Mouse (Mus musculus) megakaryocyte, adult 5-6 weeks (primary cell): ENCODE measurements around the gene Mff. TPM values are rescaled to one million over a fixed set of nuclear protein-coding genes. Genes with fewer than 3 reads are reported as not detected.

ENCODE experiments used
- total RNA-seq, 2 experiments: library from RNA; stranded (forward) in 1 of 2; stranded (reverse) in 1 of 2; fragments of 153-499, 151-499 nt in 1 of 2; fragments of 221-1000, 200-1000 nt in 1 of 2; gene quantifications; 2 replicates each; pipeline versions ENCODE4 v1.2.3 to v1.2.4; 2015 to 2017

Gene Mff
- total RNA-seq, 2 experiments from 2014 or later: 116 to 148 TPM

Other genes starting within 250 kb of the Mff start
- gene Col4a4, start 138.0 kb upstream of the Mff start, total RNA-seq (2015): not detected in 2 replicates
- gene Col4a4, start 138.0 kb upstream of the Mff start, total RNA-seq (2017): not detected in 2 replicates
- gene Col4a3, start 138.0 kb upstream of the Mff start, total RNA-seq (2015): not detected in 2 replicates
- gene Col4a3, start 138.0 kb upstream of the Mff start, total RNA-seq (2017): not detected in 2 replicates
- not detected in 2 replicates for gene Tm4sf20, start 43.6 kb downstream of the Mff start, total RNA-seq (2015)
- gene Tm4sf20, start 43.6 kb downstream of the Mff start, total RNA-seq (2017): not detected in 2 replicates
- gene Gm47791, start 46.4 kb downstream of the Mff start, total RNA-seq (2015): not detected in 2 replicates
- gene Gm47791, start 46.4 kb downstream of the Mff start, total RNA-seq (2017): not detected in 2 replicates
- 57.0 and 61.1 TPM in 2 replicates for gene Agfg1, start 114.6 kb downstream of the Mff start, total RNA-seq (2015)
- 48.0 and 48.3 TPM in 2 replicates for gene Agfg1, start 114.6 kb downstream of the Mff start, total RNA-seq (2017)
- gene A030005L19Rik, start 188.4 kb downstream of the Mff start, total RNA-seq (2015): 0.31 and 0.34 TPM in 2 replicates
- not detected in 2 replicates for gene A030005L19Rik, start 188.4 kb downstream of the Mff start, total RNA-seq (2017)
- not detected in 2 replicates for gene A030014E15Rik, start 200.0 kb downstream of the Mff start, total RNA-seq (2015)
- not detected in 2 replicates for gene A030014E15Rik, start 200.0 kb downstream of the Mff start, total RNA-seq (2017)
- gene Gm6217, start 206.5 kb downstream of the Mff start, total RNA-seq (2015): not detected in 2 replicates
- not detected in 2 replicates for gene Gm6217, start 206.5 kb downstream of the Mff start, total RNA-seq (2017)
- not detected in 2 replicates for gene A030003K21Rik, start 218.5 kb downstream of the Mff start, total RNA-seq (2015)
- not detected in 2 replicates for gene A030003K21Rik, start 218.5 kb downstream of the Mff start, total RNA-seq (2017)
- gene Gm7544, start 231.1 kb downstream of the Mff start, total RNA-seq (2015): not detected in 2 replicates
- not detected in 2 replicates for gene Gm7544, start 231.1 kb downstream of the Mff start, total RNA-seq (2017)
- gene Gm47955, start 235.4 kb downstream of the Mff start, total RNA-seq (2015): not detected in 2 replicates
- not detected in 2 replicates for gene Gm47955, start 235.4 kb downstream of the Mff start, total RNA-seq (2017)